Mouse (Mus musculus) gastrocnemius, adult 2 months (tissue): ENCODE results near the gene Sowaha. TPM values are rescaled to one million over a fixed set of nuclear protein-coding genes. Genes with fewer than 3 reads are reported as not detected.

Experiments used
- DNase-seq: peaks from one replicate; pipeline ENCODE4 v3.0.0; 2022
- H3K27ac ChIP-seq: fragments of 200-600 bp; 2 replicates; pipeline ENCODE4 v1.8.1; 2022; ENCODE audit warnings: mild to moderate bottlenecking
- H3K4me3 ChIP-seq: fragments of 200-600 bp; 2 replicates; pipeline ENCODE4 v1.8.1; 2022; ENCODE audit warnings: mild to moderate bottlenecking, moderate library complexity
- CTCF ChIP-seq: fragments of 200-600 bp; IDR thresholded peaks from 2 replicates; pipeline ENCODE4 v1.8.1; 2022; ENCODE audit warnings: antibody characterized with exemption, mild to moderate bottlenecking, moderate library complexity
- intact Hi-C: fragments of 180-260 bp; cut with DNase I; formaldehyde crosslinking; loops from one replicate; pipeline ENCODE4 v1.15.1; 2025
- total RNA-seq, 2 experiments: library from RNA; stranded (reverse); gene quantifications; 2 replicates each; pipeline ENCODE4 v1.2.3; 2021

Gene Sowaha
- total RNA-seq, 2 experiments from 2014 or later: 0.06 to 0.15 TPM

GRCm38 (mm10) chr11:53479171-53479782, 797 bp downstream of the Sowaha start:
- intact Hi-C loops: no loop called here
- H3K27ac ChIP-seq: peak overlapping the region; percentile 56; the same call in 1 of the 2 replicates
- H3K4me3 ChIP-seq: peak overlapping the region; percentile 79
- peak; percentile 42 for DNase-seq
- no peak for TF ChIP-seq CTCF

DNA sequence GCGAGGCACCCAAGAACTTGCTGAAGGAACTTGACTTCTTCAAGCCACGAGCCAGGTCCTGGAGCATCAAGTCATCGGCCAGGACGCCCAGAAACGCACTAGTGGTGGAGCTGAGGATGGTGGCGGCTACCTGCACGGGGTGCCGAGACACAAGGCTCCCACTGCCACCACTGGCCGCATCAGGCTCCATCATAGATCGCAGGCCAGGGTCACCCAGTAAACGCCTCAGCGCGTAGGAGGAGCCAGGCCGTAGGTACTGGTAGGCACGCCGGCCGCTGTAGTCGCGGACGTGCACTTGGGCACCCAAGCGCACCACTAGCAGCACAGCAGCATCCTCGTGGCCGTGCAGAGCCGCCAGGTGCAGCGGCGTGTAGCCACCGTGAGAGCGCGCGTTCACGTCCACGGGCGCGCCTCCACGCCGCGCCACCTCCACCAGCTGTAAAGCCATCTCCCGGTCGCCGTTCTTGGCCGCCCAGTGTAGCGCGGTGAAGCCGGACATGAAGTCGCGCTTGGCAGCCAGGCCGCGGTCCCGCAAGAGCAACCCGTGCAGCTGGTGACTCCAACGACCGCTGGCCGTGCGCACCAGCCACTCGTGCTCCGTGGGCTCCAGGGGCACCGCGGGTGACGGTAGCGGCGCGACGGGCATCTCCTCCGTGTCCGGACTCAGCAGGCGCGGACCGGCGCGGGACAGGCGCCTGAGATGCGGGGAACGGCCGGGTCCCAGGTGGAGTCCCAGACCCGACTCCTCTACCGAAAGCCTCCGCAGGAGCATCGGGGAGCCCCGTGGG, 1.5 kb downstream of the Sowaha start:
- no peak for TF ChIP-seq CTCF

DNA sequence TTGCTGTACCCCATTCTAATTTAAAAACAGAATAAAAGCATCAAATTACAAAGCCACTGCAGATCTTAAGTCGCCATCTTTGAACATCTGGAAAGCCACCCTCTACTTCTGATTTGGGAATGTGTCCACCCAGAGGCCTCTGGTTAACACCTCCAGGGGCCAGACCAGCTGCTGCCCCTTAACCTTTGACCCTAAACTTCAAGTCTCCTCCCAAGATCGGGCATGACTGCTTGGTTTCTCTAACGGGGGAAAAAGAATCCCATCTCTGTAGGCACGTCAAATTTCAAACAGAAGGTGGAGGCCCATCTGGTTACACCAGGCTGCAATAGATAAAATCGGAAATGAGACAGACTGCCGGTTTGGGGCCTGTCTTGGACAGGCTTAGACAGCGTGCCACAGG, 2.2 kb downstream of the Sowaha start:
- intact Hi-C loops: no loop called here
- TF ChIP-seq CTCF: no peak
- no peak overlapping the region for H3K27ac ChIP-seq
- DNase-seq: no peak
- no peak overlapping the region for H3K4me3 ChIP-seq

More for the DNA sequence above, 1.5 kb downstream of the Sowaha start:
- Histone ChIP-seq H3K4me3 (peak overlapping the region; percentile 79), H3K27ac (no peak overlapping the region)
- no peak for DNase-seq
- intact Hi-C loops: no loop called here

DNA sequence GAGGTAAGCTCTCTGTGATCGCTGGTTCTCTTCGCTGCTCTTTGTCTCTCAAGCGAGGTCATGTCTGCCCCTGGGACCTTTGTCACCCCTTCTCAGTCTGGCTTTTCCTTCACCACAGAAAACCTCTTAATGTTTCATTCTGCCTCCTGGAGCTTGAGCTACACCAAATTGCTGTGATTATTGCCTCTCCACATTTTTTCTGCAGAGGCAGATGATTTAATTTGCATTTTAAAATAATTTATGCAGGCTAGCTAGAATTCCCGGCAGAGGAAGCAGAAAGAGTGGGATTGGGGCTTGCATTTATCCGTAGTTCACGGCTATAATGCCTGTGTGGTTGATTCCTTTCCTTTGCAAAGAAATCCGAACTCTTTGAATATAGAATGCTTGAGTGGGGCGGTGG, 4.5 kb downstream of the Sowaha start:
- no peak for TF ChIP-seq CTCF
- DNase-seq: no peak
- Histone ChIP-seq H3K27ac (no peak overlapping the region), H3K4me3 (no peak overlapping the region)
- intact Hi-C loops: no loop called here

DNA sequence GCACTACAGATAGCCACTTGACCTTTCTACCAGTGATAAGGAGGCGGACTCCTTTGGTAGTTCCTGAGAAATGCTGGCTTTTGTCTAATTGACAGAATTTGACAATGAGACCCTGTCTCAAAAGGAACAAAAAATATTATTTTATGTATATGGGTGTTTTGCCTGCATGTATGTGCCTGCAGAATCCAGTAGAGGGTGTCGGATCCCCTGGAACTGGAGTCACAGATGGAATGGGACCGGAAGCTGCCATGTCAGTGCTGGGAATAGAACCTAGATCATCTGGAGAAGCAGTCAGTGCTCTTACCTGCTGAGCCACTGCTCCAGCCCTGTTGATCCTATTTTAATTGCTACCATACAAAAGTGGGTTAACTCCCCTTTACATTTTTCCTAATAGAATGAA, 7.4 kb downstream of the Sowaha start:
- no peak for DNase-seq
- H3K4me3 ChIP-seq: no peak overlapping the region
- no peak overlapping the region for H3K27ac ChIP-seq
- TF ChIP-seq CTCF: peak; percentile 18; the same call in 1 of the 2 replicates
- intact Hi-C loops: no loop called here

GRCm38 (mm10) chr11:53469968-53470695, 9.9 kb downstream of the Sowaha start, which contains the start of gene Gm9837:
Gene Gm9837 (minus strand): TSS chr11:53470479.
- intact Hi-C loops: loop anchor here (1.0 to 5.0 kb wide), 3 partner anchors 52 to 157 kb away; partner anchors contain the start of gene Kif3a
- peak; percentile 92 for DNase-seq
- peak within 1 kb of the TSS; percentile 76 for H3K27ac ChIP-seq
- peak within 1 kb of the TSS; percentile 60 for H3K4me3 ChIP-seq
- no peak; the same call in 1 of the 2 replicates for TF ChIP-seq CTCF

GRCm38 (mm10) chr11:53469294-53469967, 10.6 kb downstream of the Sowaha start:
- Histone ChIP-seq H3K27ac (peak overlapping the region; percentile 76), H3K4me3 (peak overlapping the region; percentile 60)
- TF ChIP-seq CTCF: no peak
- intact Hi-C loops: loop anchor here (5.0 kb wide), 1 partner anchor 53 kb away; no protein-coding TSS in a partner anchor
- no peak for DNase-seq

- peak; percentile 89 for TF ChIP-seq CTCF
- DNase-seq: peak; percentile 88
- intact Hi-C loops: loop anchor here (5.0 kb wide), 1 partner anchor 56 kb away; no protein-coding TSS in a partner anchor
These were observed 13.7 kb downstream of the Sowaha start for GRCm38 (mm10) chr11:53466231-53466971.

DNA sequence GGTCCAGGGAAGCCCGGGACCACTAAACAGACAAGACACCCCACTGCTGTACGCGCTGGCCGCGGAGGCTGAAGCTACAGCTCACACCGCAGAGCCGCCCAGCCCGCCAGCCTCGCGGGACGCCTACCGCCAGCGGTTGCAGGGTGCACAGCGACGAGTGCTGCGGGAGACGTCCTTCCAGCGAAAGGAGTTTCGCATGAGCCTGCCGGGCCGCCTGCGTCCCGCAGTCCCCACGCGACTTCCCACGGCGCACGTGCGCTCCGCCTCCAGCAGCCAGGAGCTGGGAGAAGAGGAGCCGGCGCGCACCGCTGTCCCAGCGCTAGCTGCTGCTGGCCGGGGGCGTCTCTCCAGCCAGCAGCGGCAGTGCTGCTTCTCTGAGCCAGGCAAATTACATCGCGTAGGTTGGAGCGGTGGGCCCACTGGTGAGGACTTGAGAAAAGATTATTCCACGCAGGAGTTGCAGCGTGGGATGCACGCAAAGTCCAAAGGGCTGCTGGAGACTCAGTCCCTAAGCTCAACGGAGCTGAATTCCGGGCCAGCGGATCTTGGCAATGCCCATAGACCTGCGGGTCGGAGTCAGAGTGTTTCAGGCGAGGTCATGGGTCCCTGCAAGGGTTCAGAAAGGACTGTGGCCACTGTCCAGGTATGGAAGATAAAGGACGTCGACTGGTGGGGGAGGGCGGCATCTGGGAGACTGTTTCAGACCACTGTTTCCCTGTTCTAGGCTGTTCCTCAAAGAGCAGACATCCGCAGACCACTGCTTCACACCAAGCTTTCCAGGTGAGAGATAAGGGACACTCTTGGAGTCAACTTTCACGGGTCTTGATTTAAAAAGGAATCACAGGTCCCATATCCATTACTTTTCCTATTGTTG, 16.3 kb downstream of the Sowaha start:
- DNase-seq: peak; percentile 38
- intact Hi-C loops: no loop called here
- H3K27ac ChIP-seq: no peak overlapping the region
- peak overlapping the region; percentile 71 for H3K4me3 ChIP-seq
- TF ChIP-seq CTCF: no peak

More at GRCm38 (mm10) chr11:53466231-53466971, 13.7 kb downstream of the Sowaha start:
- Histone ChIP-seq H3K27ac (peak overlapping the region; percentile 63), H3K4me3 (peak overlapping the region; percentile 64)

GRCm38 (mm10) chr11:53461727-53462126, 18.3 kb downstream of the Sowaha start:
- TF ChIP-seq CTCF: no peak
- no peak for DNase-seq
- intact Hi-C loops: no loop called here
- Histone ChIP-seq H3K27ac (no peak overlapping the region), H3K4me3 (no peak overlapping the region)

GRCm38 (mm10) chr11:53460192-53460591, 19.9 kb downstream of the Sowaha start:
- Histone ChIP-seq H3K27ac (no peak overlapping the region), H3K4me3 (no peak overlapping the region)
- intact Hi-C loops: no loop called here
- no peak for DNase-seq
- TF ChIP-seq CTCF: no peak
